Mouse (Mus musculus) heart, adult 2 months (tissue): ENCODE results near the gene Cnbd2.

Source experiments
- CTCF ChIP-seq: fragments of 200-600 bp; IDR thresholded peaks from 2 replicates; pipeline ENCODE4 v1.8.1; 2022; ENCODE audit warnings: antibody characterized with exemption, mild to moderate bottlenecking, moderate library complexity
- POLR2A ChIP-seq: fragments of 200-500 bp; IDR thresholded peaks from 2 replicates; pipeline ENCODE4 v1.6.1; 2011; ENCODE audit warnings: mild to moderate bottlenecking, low read depth, low read length, control low read depth; ENCODE audit not compliant: insufficient read depth

DNA sequence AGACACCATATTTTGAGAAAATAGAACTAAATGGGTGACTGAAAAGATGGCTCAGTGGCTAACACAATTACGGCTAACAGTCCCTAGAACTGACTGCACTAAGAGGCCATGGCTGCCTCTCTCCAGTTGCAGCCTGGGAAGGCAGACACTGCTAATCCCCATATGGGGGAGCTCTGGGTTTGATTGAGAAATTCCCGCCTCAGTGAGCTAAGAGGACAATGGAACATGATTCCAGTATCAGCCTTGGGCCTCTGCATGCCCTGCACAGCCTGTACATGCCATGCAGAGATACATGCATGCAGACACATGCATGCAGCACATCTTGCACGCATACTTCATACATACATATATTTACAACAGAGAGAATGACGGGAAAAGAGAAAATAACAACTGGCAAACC lies 69.3 kb downstream of the Cnbd2 start:
- TF ChIP-seq POLR2A (no peak), CTCF (0 out of 2 replicates have a peak, but pooled peaks have one; percentile 23)
